ENCODE assay signal across 35 mouse cellular contexts in the genomic region with DNA sequence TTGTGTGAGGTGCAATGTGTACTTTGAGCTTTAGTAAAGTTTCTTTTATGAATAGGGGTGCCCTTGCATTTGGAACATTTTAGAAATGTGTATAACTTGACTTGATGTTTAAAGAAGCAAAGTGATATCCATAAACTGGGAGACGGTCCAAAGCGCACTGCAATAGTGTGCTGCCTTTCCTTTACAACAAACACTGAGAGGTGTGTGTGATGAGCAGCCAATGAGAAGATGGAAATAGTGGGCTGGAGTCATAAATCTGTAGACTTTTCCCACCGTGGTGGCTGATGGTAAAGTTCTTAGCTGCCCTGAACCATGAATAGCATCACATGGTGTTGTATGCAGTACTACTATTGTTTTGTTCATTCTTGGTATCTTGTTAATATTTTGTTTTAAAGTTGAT.
"Had no signal": no experiment of that assay in that cellular context is flagged by ENCODE, and none has a peak within 500 bp of the region (broad histone marks: within the 10 kb centered on the region; RNA-seq: fewer than 3 reads in every experiment).

No protein-coding gene starts in this region.

- ATAC-seq: hindbrain, embryonic 16.5 days; hindbrain, postnatal 0 days; inflammation-experienced regulatory T-cells, adult 6 months; intestine, embryonic 15.5 days; intestine, embryonic 16.5 days; intestine, postnatal 0 days had no signal

- H3K4me1 ChIP-seq: heart, embryonic 10.5 days; heart, embryonic 12.5 days; heart, embryonic 13.5 days; heart, embryonic 15.5 days; hindbrain, embryonic 10.5 days; hindbrain, embryonic 12.5 days; hindbrain, embryonic 13.5 days; hindbrain, embryonic 15.5 days; intestine, embryonic 15.5 days; kidney, embryonic 15.5 days had no signal

- H3K27ac ChIP-seq: heart, embryonic 10.5 days; heart, embryonic 13.5 days; heart, embryonic 15.5 days; hindbrain, embryonic 10.5 days; hindbrain, embryonic 12.5 days; hindbrain, embryonic 13.5 days; hindbrain, embryonic 14.5 days; hindbrain, embryonic 15.5 days; hindbrain, postnatal 0 days; intestine, embryonic 15.5 days; kidney, embryonic 15.5 days; kidney, postnatal 0 days; layer of hippocampus, adult 2 months had no signal

- H3K36me3 ChIP-seq: heart, embryonic 10.5 days; heart, embryonic 12.5 days; heart, embryonic 13.5 days; heart, embryonic 15.5 days; hindbrain, embryonic 10.5 days; hindbrain, embryonic 12.5 days; hindbrain, embryonic 13.5 days; hindbrain, embryonic 15.5 days; intestine, embryonic 15.5 days; kidney, embryonic 15.5 days had no signal

- DNase-seq: heart, postnatal 10 days; heart, postnatal 14 days; heart, postnatal 36 days; heart, postnatal 4 days; kidney, adult 11 months; kidney, adult 18-20 months; kidney, adult 2 months; kidney, adult 8-10 months; kidney, adult 9 months; kidney, postnatal 10 days; kidney, postnatal 14 days; kidney, postnatal 25 days; kidney, postnatal 36 days; kidney, postnatal 4 days; layer of hippocampus, adult 9-11 months; layer of hippocampus, postnatal 36 days had no signal

- H3K4me3 ChIP-seq: heart, embryonic 10.5 days; heart, embryonic 12.5 days; heart, embryonic 13.5 days; heart, embryonic 15.5 days; hindbrain, embryonic 10.5 days; hindbrain, embryonic 12.5 days; hindbrain, embryonic 13.5 days; hindbrain, embryonic 15.5 days; intestine, embryonic 15.5 days; kidney, embryonic 15.5 days; layer of hippocampus, adult 2 months had no signal

- H3K4me2 ChIP-seq: heart, embryonic 11.5 days; heart, embryonic 12.5 days; heart, embryonic 13.5 days; heart, embryonic 15.5 days; hindbrain, embryonic 12.5 days; hindbrain, embryonic 13.5 days; hindbrain, embryonic 14.5 days; hindbrain, embryonic 15.5 days; intestine, embryonic 15.5 days; kidney, embryonic 15.5 days had no signal

- H3K9ac ChIP-seq: heart, embryonic 12.5 days; heart, embryonic 13.5 days; heart, embryonic 15.5 days; hindbrain, embryonic 12.5 days; hindbrain, embryonic 13.5 days; hindbrain, embryonic 14.5 days; hindbrain, embryonic 15.5 days; intestine, embryonic 15.5 days; kidney, embryonic 15.5 days had no signal

- H3K27me3 ChIP-seq: heart, embryonic 12.5 days; heart, embryonic 13.5 days; heart, embryonic 15.5 days; hindbrain, embryonic 12.5 days; hindbrain, embryonic 13.5 days; hindbrain, embryonic 15.5 days; intestine, embryonic 15.5 days; kidney, embryonic 15.5 days had no signal

- H3K9me3 ChIP-seq: heart, embryonic 10.5 days; heart, embryonic 12.5 days; heart, embryonic 13.5 days; heart, embryonic 15.5 days; hindbrain, embryonic 10.5 days; hindbrain, embryonic 12.5 days; hindbrain, embryonic 13.5 days; hindbrain, embryonic 15.5 days; intestine, embryonic 15.5 days; kidney, embryonic 15.5 days had no signal
